Mouse (Mus musculus) small intestine, adult 2 months (tissue): ENCODE results near the gene Tpmt. TPM values are rescaled to one million over a fixed set of nuclear protein-coding genes. Genes with fewer than 3 reads are reported as not detected.

ENCODE experiments used
- H3K27ac ChIP-seq: fragments of 200-500 bp; 2 replicates; pipeline ENCODE4 v1.5.1; 2012; ENCODE audit warnings: low read depth, low read length, control low read depth, inconsistent platforms; ENCODE audit not compliant: insufficient read depth
- H3K27me3 ChIP-seq: fragments of 200-500 bp; 2 replicates; pipeline ENCODE4 v1.6.1; 2012; ENCODE audit warnings: mild to moderate bottlenecking, moderate library complexity, low read length, inconsistent platforms; ENCODE audit not compliant: control insufficient read depth, insufficient read depth
- H3K36me3 ChIP-seq: fragments of 200-500 bp; 2 replicates; pipeline ENCODE4 v1.6.1; 2012; ENCODE audit warnings: mild to moderate bottlenecking, low read length, control low read depth, inconsistent platforms; ENCODE audit not compliant: control insufficient read depth, insufficient read depth
- H3K4me1 ChIP-seq: fragments of 200-500 bp; 2 replicates; pipeline ENCODE4 v1.6.1; 2012; ENCODE audit warnings: low read length, inconsistent platforms, mixed read lengths; ENCODE audit not compliant: control insufficient read depth, insufficient read depth, insufficient read length
- H3K4me3 ChIP-seq: fragments of 200-500 bp; 2 replicates; pipeline ENCODE4 v1.5.1; 2012; ENCODE audit warnings: low read depth, mild to moderate bottlenecking, control low read depth, inconsistent platforms, low read length, moderate library complexity
- CTCF ChIP-seq: fragments of 200-500 bp; IDR thresholded peaks from 2 replicates; pipeline ENCODE4 v1.5.1; 2012; ENCODE audit warnings: low read depth, mild to moderate bottlenecking, control low read depth, inconsistent platforms, low read length, moderate library complexity, mixed read lengths; ENCODE audit not compliant: insufficient replicate concordance, insufficient read length; ENCODE audit errors: extremely low read depth
- POLR2A ChIP-seq: fragments of 200-500 bp; IDR thresholded peaks from 2 replicates; pipeline ENCODE4 v1.6.1; 2012; ENCODE audit warnings: low read depth, mild to moderate bottlenecking, control low read depth, inconsistent platforms, low read length, moderate library complexity
- WGBS: fragments of 180-500 bp; shearing (Covaris S2); methylation state at CpG from one replicate; pipeline ENCODE4 v1.1.7; 2018; 5-methylcytosine and 5-hydroxymethylcytosine counted together
- polyA plus RNA-seq: library from polyadenylated mRNA; depleted of rRNA; stranded (reverse); fragments of >200 nt; gene quantifications from 2 replicates; pipeline ENCODE4 v1.2.3, GENCODE M21; 2012

Tpmt gene
- polyA plus RNA-seq, 1 experiment = 2.8 TPM

GRCm38 (mm10) chr13:46992516-46993273, 51.8 kb downstream of the Tpmt start:
- 94% methylated on average over 7 of the region's 7 CpGs for WGBS
- TF ChIP-seq CTCF (no peak), POLR2A (no peak)

GRCm38 (mm10) chr13:46990376-46991011, 54.0 kb downstream of the Tpmt start:
- Histone ChIP-seq H3K36me3 (no peaks in the 10 kb centered on the region; the same call in 1 of the 2 replicates), H3K27ac (peak overlapping the region; percentile 80), H3K4me1 (peaks cover 20% of the 10 kb centered on the region; the same call in 1 of the 2 replicates), H3K4me3 (no peak overlapping the region), H3K27me3 (no peaks in the 10 kb centered on the region)
- WGBS = 4% methylated on average over 4 of the region's 4 CpGs
- TF ChIP-seq CTCF (no peak), POLR2A (no peak)

More at GRCm38 (mm10) chr13:46992516-46993273, 51.8 kb downstream of the Tpmt start:
- no peaks in the 10 kb centered on the region for H3K27me3 ChIP-seq
- no peak overlapping the region for H3K4me3 ChIP-seq
- H3K27ac ChIP-seq = no peak overlapping the region
- H3K4me1 ChIP-seq = peaks cover 17% of the 10 kb centered on the region; the same call in 1 of the 2 replicates
- no peaks in the 10 kb centered on the region; the same call in 1 of the 2 replicates for H3K36me3 ChIP-seq

DNA sequence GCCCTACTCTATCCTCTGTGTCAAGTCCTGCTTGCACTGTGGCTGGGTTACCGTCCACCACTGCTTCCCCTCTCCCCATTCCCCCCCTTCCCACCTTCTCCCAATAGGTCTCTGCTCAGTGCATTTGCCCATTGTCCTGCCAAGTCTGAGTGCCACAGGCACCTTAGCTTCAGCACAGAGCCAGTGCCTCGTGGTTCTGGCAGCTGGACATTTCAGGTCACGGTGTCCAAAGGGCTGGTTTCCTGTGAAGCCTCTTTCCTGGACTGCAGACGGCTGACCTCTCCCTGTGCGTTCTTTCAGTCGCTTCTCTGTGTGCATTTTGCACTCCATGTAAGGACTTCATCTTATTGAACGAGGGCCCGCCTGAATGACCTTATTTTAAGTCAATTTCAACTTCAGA, 56.6 kb downstream of the Tpmt start:
- Histone ChIP-seq H3K27ac (no peak overlapping the region), H3K36me3 (no peaks in the 10 kb centered on the region; the same call in 1 of the 2 replicates), H3K27me3 (no peaks in the 10 kb centered on the region), H3K4me3 (no peak overlapping the region), H3K4me1 (peaks cover 31% of the 10 kb centered on the region)
- no peak for TF ChIP-seq CTCF
- TF ChIP-seq POLR2A = no peak
- 86% methylated on average over 8 of the region's 8 CpGs for whole genome bisulfite sequencing

DNA sequence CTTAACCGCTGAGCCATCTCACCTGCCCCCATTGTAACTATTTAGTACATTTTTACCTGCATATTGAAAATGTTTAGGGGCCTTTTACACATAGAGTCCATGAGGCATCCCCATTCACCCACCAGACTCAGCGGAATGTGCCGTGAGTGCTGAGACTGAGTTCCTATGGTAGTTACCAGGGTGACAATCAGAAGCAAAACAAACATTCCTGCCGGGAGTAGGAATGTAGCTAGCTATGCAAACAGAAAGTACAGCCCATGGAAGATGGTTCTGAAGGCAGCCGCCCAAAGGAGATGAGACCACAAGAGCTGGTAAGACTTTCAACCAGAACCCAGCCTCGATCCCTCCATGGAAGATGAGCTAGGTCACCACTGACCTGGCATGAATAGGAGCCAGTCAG, 58.3 kb downstream of the Tpmt start:
- no peaks in the 10 kb centered on the region for H3K27me3 ChIP-seq
- H3K27ac ChIP-seq = peak overlapping the region; percentile 52; the same call in 1 of the 2 replicates
- TF ChIP-seq POLR2A = no peak
- TF ChIP-seq CTCF = no peak
- 23% methylated on average over 6 of the region's 6 CpGs for WGBS
- H3K36me3 ChIP-seq = no peaks in the 10 kb centered on the region; the same call in 1 of the 2 replicates
- peak overlapping the region; percentile 29; the same call in 1 of the 2 replicates for H3K4me3 ChIP-seq
- H3K4me1 ChIP-seq = peaks cover 39% of the 10 kb centered on the region

DNA sequence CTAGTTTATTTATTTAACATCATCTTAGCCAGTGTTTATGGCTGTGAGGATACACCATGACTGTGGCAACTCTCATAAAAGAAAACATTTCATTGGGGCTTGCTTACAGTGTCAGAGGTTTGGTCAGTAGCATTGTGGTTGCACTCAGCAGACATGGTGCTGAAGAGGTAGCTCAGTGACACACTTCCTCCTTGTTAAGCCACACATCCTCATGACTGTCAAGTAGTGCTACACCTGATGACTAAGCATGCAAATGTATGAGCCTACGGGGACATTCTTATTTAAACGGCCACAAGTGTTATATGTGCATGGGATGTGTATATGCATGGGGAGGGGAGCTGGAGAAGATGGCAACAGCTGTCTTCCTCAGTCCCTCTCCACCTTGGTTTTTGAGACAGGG, 60.7 kb downstream of the Tpmt start:
- Histone ChIP-seq H3K4me1 (peaks cover 41% of the 10 kb centered on the region), H3K27me3 (no peaks in the 10 kb centered on the region), H3K4me3 (no peak overlapping the region), H3K27ac (no peak overlapping the region), H3K36me3 (no peaks in the 10 kb centered on the region; the same call in 1 of the 2 replicates)
- no peak for TF ChIP-seq CTCF
- no peak for TF ChIP-seq POLR2A
- WGBS = 66% methylated on average over 2 of the region's 2 CpGs

GRCm38 (mm10) chr13:46979836-46980490, 64.6 kb downstream of the Tpmt start:
- WGBS = 12% methylated on average over 13 of the region's 13 CpGs
- H3K27ac ChIP-seq = peak overlapping the region; percentile 93
- peaks cover 36% of the 10 kb centered on the region for H3K4me1 ChIP-seq
- no peaks in the 10 kb centered on the region for H3K36me3 ChIP-seq
- no peaks in the 10 kb centered on the region for H3K27me3 ChIP-seq
- TF ChIP-seq CTCF = no peak
- no peak for TF ChIP-seq POLR2A
- H3K4me3 ChIP-seq = no peak overlapping the region

DNA sequence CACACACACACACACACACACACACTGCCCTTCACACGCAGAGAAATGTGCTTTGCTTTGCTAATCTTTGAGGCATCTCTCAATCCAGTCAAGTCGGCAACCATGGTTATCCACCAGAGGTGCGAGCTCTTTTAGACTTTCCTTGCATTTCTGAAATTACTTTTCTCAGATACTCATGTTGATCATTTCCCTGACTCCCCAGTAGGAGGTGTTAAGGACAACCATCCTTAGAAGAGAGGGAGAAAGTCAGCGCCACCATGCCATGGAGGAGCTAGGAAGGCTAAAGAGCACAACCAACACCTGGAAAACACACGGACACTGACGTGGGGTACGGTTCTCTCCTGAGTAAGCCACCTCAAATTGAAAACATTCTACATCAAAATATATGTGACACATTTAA, 68.0 kb downstream of the Tpmt start:
- 84% methylated on average over 7 of the region's 7 CpGs for WGBS
- TF ChIP-seq CTCF = no peak
- no peak for TF ChIP-seq POLR2A

More for the DNA sequence above, 68.0 kb downstream of the Tpmt start:
- no peak overlapping the region for H3K27ac ChIP-seq
- H3K36me3 ChIP-seq = no peaks in the 10 kb centered on the region
- no peak overlapping the region for H3K4me3 ChIP-seq
- H3K27me3 ChIP-seq = no peaks in the 10 kb centered on the region
- peaks cover 21% of the 10 kb centered on the region; the same call in 1 of the 2 replicates for H3K4me1 ChIP-seq
